Mouse (Mus musculus) MEL (cell line): ENCODE results near the gene Nsl1. TPM values are rescaled to one million over a fixed set of nuclear protein-coding genes. Genes with fewer than 3 reads are reported as not detected.

ENCODE experiments used
- DNase-seq: peaks from one replicate; pipeline ENCODE4 v3.0.0; 2011; ENCODE audit warnings: low read depth, low spot score
- H3K27ac ChIP-seq: 2 replicates; pipeline ENCODE4 v1.5.1; 2012; ENCODE audit warnings: low read depth, mild to moderate bottlenecking, control low read depth, low read length, moderate library complexity; ENCODE audit not compliant: control insufficient read depth
- H3K27me3 ChIP-seq, 2 experiments: fragments of 150-350 bp in 1 of 2; sonication (generic) in 1 of 2; 2 replicates each; pipeline ENCODE4 v1.6.1; 2012; ENCODE audit warnings: low read length in 2 of 2, mild to moderate bottlenecking in 2 of 2, improper control_type of control experiment in 1 of 2, moderate library complexity in 1 of 2; ENCODE audit not compliant: insufficient read depth in 2 of 2, control insufficient read depth in 1 of 2
- H3K36me3 ChIP-seq, 2 experiments: 2 replicates each; pipeline ENCODE4 v1.6.1; 2012 to 2014; ENCODE audit warnings: low read length in 2 of 2, improper control_type of control experiment in 1 of 2, inconsistent platforms in 1 of 2, mild to moderate bottlenecking in 1 of 2; ENCODE audit not compliant: insufficient read depth in 2 of 2, control insufficient read depth in 1 of 2
- H3K4me1 ChIP-seq, 2 experiments: fragments of 150-350 bp in 1 of 2; sonication (generic) in 1 of 2; 2 replicates each; pipeline ENCODE4 v1.6.1; 2012; ENCODE audit warnings: low read length in 2 of 2, improper control_type of control experiment in 1 of 2, mild to moderate bottlenecking in 1 of 2; ENCODE audit not compliant: insufficient read depth in 2 of 2, control insufficient read depth in 1 of 2
- H3K4me3 ChIP-seq, 2 experiments: fragments of 150-350 bp in 1 of 2; sonication (generic) in 1 of 2; 2 replicates each; pipeline ENCODE4 v1.5.1; 2012; ENCODE audit warnings: low read depth in 2 of 2, low read length in 2 of 2, mild to moderate bottlenecking in 2 of 2, moderate library complexity in 2 of 2, control low read depth in 1 of 2, improper control_type of control experiment in 1 of 2; ENCODE audit not compliant: control insufficient read depth in 1 of 2, insufficient read depth in 1 of 2
- H3K79me2 ChIP-seq: 2 replicates; pipeline ENCODE4 v1.6.1; 2012; ENCODE audit warnings: mild to moderate bottlenecking, low read length, moderate library complexity; ENCODE audit not compliant: control insufficient read depth, poor library complexity, insufficient read depth
- H3K9ac ChIP-seq: 2 replicates; pipeline ENCODE4 v1.6.1; 2012; ENCODE audit warnings: low read depth, mild to moderate bottlenecking, control low read depth, low read length, moderate library complexity; ENCODE audit not compliant: control insufficient read depth, poor library complexity, severe bottlenecking
- H3K9me3 ChIP-seq: fragments of 150-350 bp; sonication (generic); replicated peaks from 2 replicates; pipeline ENCODE4 v1.6.1; 2012; ENCODE audit warnings: mild to moderate bottlenecking, low read length, improper control_type of control experiment, moderate library complexity; ENCODE audit not compliant: insufficient read depth
- E2F4 ChIP-seq: IDR thresholded peaks from 2 replicates; pipeline ENCODE4 v1.6.1; 2011; ENCODE audit warnings: low read depth, low read length, improper control_type of control experiment, borderline replicate concordance
- ETS1 ChIP-seq: IDR thresholded peaks from 2 replicates; pipeline ENCODE4 v1.6.1; 2012; ENCODE audit warnings: low read depth, mild to moderate bottlenecking, inconsistent platforms, low read length, improper control_type of control experiment, moderate library complexity
- GABPA ChIP-seq: IDR thresholded peaks from 2 replicates; pipeline ENCODE4 v1.6.1; 2012; ENCODE audit warnings: low read depth, mild to moderate bottlenecking, inconsistent platforms, low read length, improper control_type of control experiment, moderate library complexity
- GATA1 ChIP-seq: IDR thresholded peaks from 2 replicates; pipeline ENCODE4 v1.6.1; 2011; ENCODE audit warnings: low read depth, low read length, improper control_type of control experiment
- JUND ChIP-seq: IDR thresholded peaks from 2 replicates; pipeline ENCODE4 v1.6.1; 2011; ENCODE audit warnings: low read depth, mild to moderate bottlenecking, improper control_type of control experiment, low read length
- KAT2A ChIP-seq: conservative IDR thresholded peaks from 2 replicates; pipeline ENCODE4 v1.6.1; 2012; ENCODE audit warnings: low read depth, low read length, improper control_type of control experiment, inconsistent platforms
- MAX ChIP-seq: IDR thresholded peaks from 2 replicates; pipeline ENCODE4 v1.6.1; 2011; ENCODE audit warnings: low read length, improper control_type of control experiment
- MAZ ChIP-seq: IDR thresholded peaks from 2 replicates; pipeline ENCODE4 v1.6.1; 2012; ENCODE audit warnings: low read depth, mild to moderate bottlenecking, inconsistent platforms, low read length, improper control_type of control experiment
- MEF2A ChIP-seq: IDR thresholded peaks from 2 replicates; pipeline ENCODE4 v1.6.1; 2014; ENCODE audit warnings: low read depth, mild to moderate bottlenecking, inconsistent platforms, low read length, improper control_type of control experiment; ENCODE audit not compliant: poor library complexity, insufficient replicate concordance, severe bottlenecking; ENCODE audit errors: extremely low read depth
- MXI1 ChIP-seq: IDR thresholded peaks from 2 replicates; pipeline ENCODE4 v1.6.1; 2011; ENCODE audit warnings: mild to moderate bottlenecking, low read depth, low read length, improper control_type of control experiment
- MYB ChIP-seq: IDR thresholded peaks from 2 replicates; pipeline ENCODE4 v1.6.1; 2011; ENCODE audit warnings: mild to moderate bottlenecking, low read depth, low read length, improper control_type of control experiment
- MYC ChIP-seq: IDR thresholded peaks from 2 replicates; pipeline ENCODE4 v1.6.1; 2011; ENCODE audit warnings: low read depth, mild to moderate bottlenecking, low read length, improper control_type of control experiment, moderate library complexity
- NRF1 ChIP-seq: IDR thresholded peaks from 2 replicates; pipeline ENCODE4 v1.6.1; 2014; ENCODE audit warnings: low read depth, mild to moderate bottlenecking, inconsistent platforms, low read length, improper control_type of control experiment, moderate library complexity; ENCODE audit not compliant: poor library complexity, insufficient read depth, severe bottlenecking
- POLR2A ChIP-seq, 2 experiments: IDR thresholded peaks; 2 replicates each; pipeline ENCODE4 v1.6.1; 2011 to 2012; ENCODE audit warnings: low read length in 2 of 2, mild to moderate bottlenecking in 2 of 2, control low read depth in 1 of 2, improper control_type of control experiment in 1 of 2, low read depth in 1 of 2, moderate library complexity in 1 of 2; ENCODE audit not compliant: control insufficient read depth in 1 of 2, insufficient read depth in 1 of 2, poor library complexity in 1 of 2
- POLR2AphosphoS2 ChIP-seq: IDR thresholded peaks from 2 replicates; pipeline ENCODE4 v1.6.1; 2011; ENCODE audit warnings: low read length, improper control_type of control experiment
- TBP ChIP-seq: IDR thresholded peaks from 2 replicates; pipeline ENCODE4 v1.8.0; 2011; ENCODE audit warnings: low read depth, low read length, improper control_type of control experiment
- UBTF ChIP-seq: IDR thresholded peaks from 2 replicates; pipeline ENCODE4 v1.6.1; 2012; ENCODE audit warnings: low read depth, mild to moderate bottlenecking, inconsistent platforms, low read length, improper control_type of control experiment, moderate library complexity, borderline replicate concordance; ENCODE audit not compliant: insufficient read depth
- USF1 ChIP-seq: IDR thresholded peaks from 2 replicates; pipeline ENCODE4 v1.6.1; 2014; ENCODE audit warnings: low read depth, mild to moderate bottlenecking, inconsistent platforms, low read length, improper control_type of control experiment, moderate library complexity
- USF2 ChIP-seq, 2 experiments: IDR thresholded peaks; 2 replicates each; pipeline ENCODE4 v1.6.1; 2011 to 2012; ENCODE audit warnings: improper control_type of control experiment in 2 of 2, low read length in 2 of 2, borderline replicate concordance in 1 of 2, inconsistent platforms in 1 of 2, low read depth in 1 of 2, mild to moderate bottlenecking in 1 of 2; ENCODE audit not compliant: insufficient read depth in 1 of 2
- ZC3H11A ChIP-seq: IDR thresholded peaks from 2 replicates; pipeline ENCODE4 v1.6.1; 2012; ENCODE audit warnings: low read depth, mild to moderate bottlenecking, inconsistent platforms, low read length, improper control_type of control experiment
- ZKSCAN1 ChIP-seq: IDR thresholded peaks from 2 replicates; pipeline ENCODE4 v1.6.1; 2012; ENCODE audit warnings: low read depth, mild to moderate bottlenecking, inconsistent platforms, low read length, improper control_type of control experiment, moderate library complexity
- ZMIZ1 ChIP-seq: IDR thresholded peaks from 2 replicates; pipeline ENCODE4 v1.6.1; 2012; ENCODE audit warnings: low read depth, mild to moderate bottlenecking, inconsistent platforms, low read length, improper control_type of control experiment, moderate library complexity
- polyA plus RNA-seq, 2 experiments: library from polyadenylated mRNA; stranded (reverse) in 1 of 2; unstranded in 1 of 2; fragments of >175 nt in 1 of 2; fragments of >200 nt in 1 of 2; gene quantifications; 2 replicates each; pipeline versions ENCODE4 v1.2.1 to v1.2.4; 2012; ENCODE audit warnings: low replicate concordance in 2 of 2, low read depth in 1 of 2; ENCODE audit not compliant: insufficient read length in 2 of 2, insufficient read depth in 1 of 2, missing spikeins in 1 of 2
- total RNA-seq: library from RNA; depleted of rRNA; stranded (reverse); fragments of 300-350 nt; gene quantifications from 2 replicates; pipeline ENCODE4 v1.2.3, GENCODE M21; 2012

Nsl1 gene
- total and polyA plus RNA-seq, 3 experiments = 24.2 to 41.9 TPM; not detected in 1

DNA sequence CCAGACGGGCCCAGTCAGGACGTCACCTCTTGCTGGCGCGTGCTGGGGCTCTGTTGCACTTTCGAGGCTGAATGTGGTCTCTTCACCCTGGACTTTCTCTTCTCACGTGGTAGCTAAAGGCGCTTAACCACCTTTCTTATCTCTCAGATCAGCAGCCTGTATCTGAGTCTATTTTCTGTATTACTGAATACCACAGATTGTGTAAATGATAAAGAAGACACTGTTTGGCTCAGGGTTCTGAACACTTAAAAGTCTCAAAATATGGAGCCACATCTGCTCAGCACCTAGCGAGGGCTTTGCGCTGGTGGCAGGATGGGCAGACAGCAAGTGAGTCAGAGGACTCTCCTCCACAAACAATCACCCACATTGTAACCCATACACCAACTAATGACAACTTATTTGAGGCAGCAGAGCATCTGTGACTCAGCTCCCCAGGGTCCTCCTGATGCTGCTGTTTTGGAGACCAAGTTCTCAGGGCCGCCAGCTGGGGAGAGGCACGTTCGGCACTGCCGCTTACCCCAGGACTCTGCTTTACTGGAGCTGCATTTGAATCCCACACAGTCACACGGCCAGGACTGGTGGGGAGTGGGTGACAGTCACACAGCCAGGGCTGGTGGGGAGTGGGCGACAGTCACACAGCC lies 40.0 kb downstream of the Nsl1 start:
- H3K79me2 ChIP-seq = no peaks in the 10 kb centered on the region
- H3K9ac ChIP-seq = no peak overlapping the region
- no peak overlapping the region for H3K27ac ChIP-seq
- no peaks in the 10 kb centered on the region for H3K27me3 ChIP-seq
- DNase-seq = no peak
- no peaks in the 10 kb centered on the region for H3K9me3 ChIP-seq
- TF ChIP-seq TBP = no peak
- peak; percentile 17; the same call in 1 of the 2 replicates for TF ChIP-seq GATA1
- no peak overlapping the region for H3K4me3 ChIP-seq
- peaks cover 0 to 11% of the 10 kb centered on the region in 2 experiments; a peak in 2 of 4 replicates for H3K4me1 ChIP-seq
- no peaks in the 10 kb centered on the region; a peak in 1 of 4 replicates for H3K36me3 ChIP-seq

GRCm38 (mm10) chr1:191105246-191105645 lies 42.4 kb downstream of the Nsl1 start:
- H3K4me1 ChIP-seq = no peaks in the 10 kb centered on the region
- no peaks in the 10 kb centered on the region for H3K9me3 ChIP-seq
- no peak overlapping the region for H3K9ac ChIP-seq
- H3K27me3 ChIP-seq = no peaks in the 10 kb centered on the region
- H3K36me3 ChIP-seq = no peaks in the 10 kb centered on the region
- no peaks in the 10 kb centered on the region for H3K79me2 ChIP-seq
- no peak for DNase-seq
- TF ChIP-seq ZC3H11A = no peak
- no peak for TF ChIP-seq USF1
- no peak for TF ChIP-seq USF2 (IDR thresholded peaks at IDR 0.05; ENCODE audit: borderline replicate concordance in 1 of 2, insufficient read depth in 1 of 2, low read depth in 1 of 2, low read length in 2 of 2)
- TF ChIP-seq NRF1 = no peak
- no peak for TF ChIP-seq POLR2AphosphoS2
- TF ChIP-seq MYB = no peak
- no peak for TF ChIP-seq JUND
- no peak for TF ChIP-seq MXI1
- TF ChIP-seq KAT2A = no peak
- no peak for TF ChIP-seq MEF2A
- no peak for TF ChIP-seq UBTF
- TF ChIP-seq MYC = no peak
- TF ChIP-seq ZMIZ1 = no peak
- no peak for TF ChIP-seq MAZ
- no peak for TF ChIP-seq ZKSCAN1
- TF ChIP-seq ETS1 = no peak
- no peak for TF ChIP-seq GABPA
- no peak for TF ChIP-seq MAX
- no peak for TF ChIP-seq POLR2A (IDR thresholded peaks at IDR 0.05; ENCODE audit: control insufficient read depth in 1 of 2, insufficient read depth in 1 of 2, low read depth in 1 of 2, low read length in 2 of 2, poor library complexity in 1 of 2)
- no peak for TF ChIP-seq E2F4
- H3K27ac ChIP-seq = no peak overlapping the region
- H3K4me3 ChIP-seq = no peak overlapping the region
